ENCODE assay signal across 18 mouse cellular contexts in genomic region chr6:127680784-127681183, GRCm38 (mm10).
"Had no signal": no experiment of that assay in that cellular context is flagged by ENCODE, and none has a peak within 500 bp of the region (broad histone marks: within the 10 kb centered on the region; RNA-seq: fewer than 3 reads in every experiment).

No protein-coding gene starts in this region.

- H3K4me1 ChIP-seq: midbrain, embryonic 10.5 days had no signal

- H3K4me2 ChIP-seq: lung, embryonic 14.5 days; midbrain, embryonic 12.5 days; neural tube, embryonic 13.5 days; neural tube, embryonic 15.5 days had no signal

- H3K9ac ChIP-seq: lung, embryonic 14.5 days; midbrain, embryonic 12.5 days; neural tube, embryonic 13.5 days; neural tube, embryonic 15.5 days had no signal

- H3K27ac ChIP-seq: midbrain, embryonic 10.5 days; midbrain, embryonic 12.5 days; neural tube, embryonic 13.5 days; neural tube, embryonic 15.5 days had no signal

- DNase-seq: lung, adult 18-20 months; lung, embryonic 14.5 days; lung, postnatal 10 days; lung, postnatal 4 days; midbrain, embryonic 14.5 days; retina, postnatal 1 day; right cerebral cortex, adult 18-20 months; right cerebral cortex, postnatal 25 days; spleen, adult 18-20 months; thymus, adult 2 months; thymus, postnatal 25 days; thymus, postnatal 4 days had no signal

- H3K9me3 ChIP-seq: midbrain, embryonic 10.5 days; midbrain, embryonic 12.5 days; neural tube, embryonic 13.5 days; neural tube, embryonic 15.5 days had no signal

- H3K4me3 ChIP-seq: midbrain, embryonic 10.5 days; midbrain, embryonic 12.5 days; myocyte; neural tube, embryonic 13.5 days; neural tube, embryonic 15.5 days had no signal

- H3K27me3 ChIP-seq: neural tube, embryonic 13.5 days; neural tube, embryonic 15.5 days had no signal

- H3K36me3 ChIP-seq: midbrain, embryonic 10.5 days; midbrain, embryonic 12.5 days; neural tube, embryonic 13.5 days; neural tube, embryonic 15.5 days had no signal

- ATAC-seq: midbrain, embryonic 16.5 days had no signal
